Mouse (Mus musculus) inflammation-experienced regulatory T-cells, adult 16 weeks (primary cell): Measurements from ENCODE around the gene Cfap61. TPM values are rescaled to one million over a fixed set of nuclear protein-coding genes. Genes with fewer than 3 reads are reported as not detected.

ENCODE experiments used
- polyA plus RNA-seq: library from polyadenylated mRNA; unstranded; fragments of 100-300 nt; shearing (Covaris generic); gene quantifications from one replicate; pipeline ENCODE4 v1.2.1, GENCODE M21; 2017

Cfap61 gene
- polyA plus RNA-seq: not detected

GRCm38 (mm10) chr2:145934339-145935231, at the start of gene Cfap61, which contains the start of gene Crnkl1:
TSS of gene Cfap61 (plus strand) at chr2:145934784.
TSS of gene Crnkl1 (minus strand) at chr2:145935014.

GRCm38 (mm10) chr2:145901861-145902260, 32.7 kb upstream of the Cfap61 start, which contains the start of gene Naa20:
TSS of gene Naa20 (plus strand) at chr2:145902099.

GRCm38 (mm10) chr2:146221076-146221928, 286.7 kb downstream of the Cfap61 start, which contains the start of gene Insm1:
TSS of gene Insm1 (plus strand) at chr2:146221921.

Other genes starting within 250 kb of the Cfap61 start
- gene Naa20, start 32.7 kb upstream of the Cfap61 start, polyA plus RNA-seq: 142 TPM
- gene Crnkl1, start 230 bp downstream of the Cfap61 start, polyA plus RNA-seq: 65.0 TPM